ENCODE assay signal across 8 mouse cellular contexts in genomic region chr7:88343828-88344227, GRCm38 (mm10).
A peak's percentile ranks its signal among the peaks of the same experiment; 100 is the strongest.
DNase-seq lines count a peak whose midpoint lies in the region; ATAC-seq and TF ChIP-seq lines count a peak whose summit lies in the region.

No protein-coding gene starts in this region.

- TF ChIP-seq CTCF in stomach, postnatal 0 days (IDR thresholded peaks at IDR 0.05; ENCODE audit: low read depth), result peak; percentile 81

- H3K4me3 ChIP-seq in liver, embryonic 11.5 days (ENCODE audit: low read depth, low read length), result no peak overlapping the region
- no peak overlapping the region for H3K4me3 ChIP-seq in stomach, postnatal 0 days (ENCODE audit: low read depth, low read length)

- H3K9me3 ChIP-seq in liver, embryonic 11.5 days (ENCODE audit: control insufficient read depth, low read length), result no peaks in the 10 kb centered on the region
- no peaks in the 10 kb centered on the region for H3K9me3 ChIP-seq in stomach, postnatal 0 days (ENCODE audit: control insufficient read depth, low read length)

- no peaks in the 10 kb centered on the region for H3K4me1 ChIP-seq in liver, embryonic 11.5 days (replicated peaks; ENCODE audit: control insufficient read depth, insufficient read depth, low read length)
- H3K4me1 ChIP-seq in stomach, postnatal 0 days (replicated peaks; ENCODE audit: control insufficient read depth, insufficient read depth), result no peaks in the 10 kb centered on the region

- H3K4me2 ChIP-seq in liver, embryonic 11.5 days, result no peak overlapping the region
- H3K4me2 ChIP-seq in stomach, postnatal 0 days (replicated peaks; ENCODE audit: low read depth), result no peak overlapping the region

- peak; percentile 36; the same call in 1 of the 2 replicates for ATAC-seq in liver, embryonic 11.5 days (replicated peaks; ENCODE audit: low FRiP score)
- ATAC-seq in stomach, postnatal 0 days (ENCODE audit: low FRiP score, low TSS enrichment), result no peak

- no peak overlapping the region for H3K27ac ChIP-seq in liver, embryonic 11.5 days (ENCODE audit: low read depth, low read length)
- H3K27ac ChIP-seq in stomach, postnatal 0 days (replicated peaks), result no peak overlapping the region

- no peaks in the 10 kb centered on the region for H3K27me3 ChIP-seq in liver, embryonic 11.5 days (replicated peaks; ENCODE audit: control insufficient read depth, insufficient read depth, low read length)
- no peaks in the 10 kb centered on the region for H3K27me3 ChIP-seq in stomach, postnatal 0 days (ENCODE audit: control insufficient read depth, insufficient read depth, low read length)

- no peak for DNase-seq in liver, embryonic 11.5 days (ENCODE audit: low spot score)
- DNase-seq in liver, result no peak
- DNase-seq in R1 (ENCODE audit: low read depth, low spot score), result peak; percentile 19
- DNase-seq in kidney, postnatal 14 days, result peak; percentile 10
- DNase-seq in stomach, postnatal 0 days (ENCODE audit: low spot score), result peak; percentile 19
- no peak for DNase-seq in frontal cortex, postnatal 14 days (ENCODE audit: low spot score in 2 of 2)
- DNase-seq in left cerebral cortex, adult 18-20 months (ENCODE audit: low spot score in 2 of 2), result no peak
- DNase-seq in frontal cortex, postnatal 10 days (ENCODE audit: low spot score in 2 of 2), result no peak

- H3K36me3 ChIP-seq in liver, embryonic 11.5 days (ENCODE audit: control insufficient read depth, insufficient read depth, low read length), result no peaks in the 10 kb centered on the region
- no peaks in the 10 kb centered on the region for H3K36me3 ChIP-seq in stomach, postnatal 0 days (ENCODE audit: control insufficient read depth, insufficient read depth, low read length)

- TF ChIP-seq EP300 in stomach, postnatal 0 days (optimal IDR thresholded peaks at IDR 0.05), result no peak

- H3K9ac ChIP-seq in liver, embryonic 11.5 days (ENCODE audit: low read depth, low read length), result no peak overlapping the region
- H3K9ac ChIP-seq in stomach, postnatal 0 days (ENCODE audit: low read length), result no peak overlapping the region

Comparison
In these comparisons a context has a peak if more than half of its experiments do, and no peak if none do; other contexts are left out.
1. DNase-seq: peak in R1 (single experiment), kidney, postnatal 14 days (single experiment) and stomach, postnatal 0 days (single experiment); none in liver, embryonic 11.5 days (single experiment), liver (single experiment), frontal cortex, postnatal 14 days (0 of 2), left cerebral cortex, adult 18-20 months (0 of 2) and frontal cortex, postnatal 10 days (0 of 2).